Mouse (Mus musculus): Measurements from ENCODE around the gene Brox.

GRCm38 (mm10) chr1:183252574-183252973, 44.5 kb downstream of the Brox start:
- no peak for TF ChIP-seq CTCF (conservative IDR thresholded peaks at IDR 0.05; ENCODE audit: insufficient read depth, insufficient read length, low read depth, low read length)
- no peak for TF ChIP-seq POLR2A (IDR thresholded peaks at IDR 0.05; ENCODE audit: low read depth, low read length)

Measured in kidney, adult 2 months (tissue).